Mouse (Mus musculus): ENCODE results near the gene Ctrc. TPM values are rescaled to one million over a fixed set of nuclear protein-coding genes. Genes with fewer than 3 reads are reported as not detected.

Ctrc gene
- total and polyA plus RNA-seq, 3 experiments, result not detected

DNA sequence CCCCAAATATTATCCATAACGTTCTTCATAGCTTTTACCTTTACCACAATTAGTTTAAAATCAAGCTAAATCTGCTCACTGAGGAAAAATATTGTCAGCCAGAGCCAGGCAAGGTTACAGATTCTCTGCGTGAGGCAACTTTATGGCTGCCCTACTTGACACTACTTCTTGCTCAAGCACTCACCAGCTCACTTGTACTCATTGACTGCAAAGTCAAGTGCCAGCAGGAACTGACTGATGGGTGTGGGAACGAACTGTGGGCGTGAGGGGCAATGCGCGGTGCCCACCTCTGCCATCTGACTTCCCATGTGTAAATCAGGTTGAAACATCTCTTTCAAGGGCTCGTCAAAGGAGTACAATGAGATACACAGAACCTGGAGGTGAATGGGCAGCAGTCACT, 58.7 kb downstream of the Ctrc start:
- TF ChIP-seq HCFC1 (IDR thresholded peaks at IDR 0.05; ENCODE audit: low read depth, low read length) (no peak), RCOR1 (conservative IDR thresholded peaks at IDR 0.05; ENCODE audit: low read depth, low read length) (no peak), MYC (IDR thresholded peaks at IDR 0.05; ENCODE audit: low read depth, low read length) (no peak), ZC3H11A (IDR thresholded peaks at IDR 0.05; ENCODE audit: low read depth, low read length) (no peak), PAX5 (IDR thresholded peaks at IDR 0.05; ENCODE audit: low read length) (no peak), USF2 (conservative IDR thresholded peaks at IDR 0.05; ENCODE audit: low read depth, low read length) (no peak), SMC3 (IDR thresholded peaks at IDR 0.05; ENCODE audit: low read depth, low read length) (no peak), ETS1 (conservative IDR thresholded peaks at IDR 0.05; ENCODE audit: low read depth, low read length) (no peak), EP300 (IDR thresholded peaks at IDR 0.05; ENCODE audit: low read length) (no peak), USF1 (IDR thresholded peaks at IDR 0.05; ENCODE audit: low read depth, low read length) (no peak)
- dilution Hi-C loops (cut with MboI; ENCODE audit: extremely low pct_ligation_motif_present, extremely low pct_unique_long_range_greater_than_20kb, low sequenced_read_pairs), result no loop called here
- Histone ChIP-seq H3K27me3 (replicated peaks) (no peaks in the 10 kb centered on the region), H3K79me2 (replicated peaks; ENCODE audit: control insufficient read depth, extremely low read depth, insufficient read depth, poor library complexity, severe bottlenecking) (no peaks in the 10 kb centered on the region), H3K4me3 (replicated peaks in 1 of 3; ENCODE audit: low read depth in 2 of 3, low read length in 2 of 3, poor library complexity in 1 of 3) (no peak overlapping the region), H3K9me3 (replicated peaks; ENCODE audit: low read length) (no peaks in the 10 kb centered on the region), H3K27ac (ENCODE audit: insufficient read depth, low read depth) (no peak overlapping the region), H3K4me2 (ENCODE audit: insufficient read depth, low read depth, poor library complexity, severe bottlenecking) (no peak overlapping the region), H3K36me3 (replicated peaks in 1 of 2; ENCODE audit: control insufficient read depth in 1 of 2, insufficient read depth in 1 of 2, low read length in 1 of 2) (peaks cover 28 to 49% of the 10 kb centered on the region in 2 experiments), H3K9ac (ENCODE audit: insufficient read depth, low read depth) (no peak overlapping the region), H3K4me1 (ENCODE audit: control insufficient read depth in 1 of 2, insufficient read depth in 2 of 2) (peaks cover 8 to 50% of the 10 kb centered on the region in 2 experiments)
- DNase-seq (ENCODE audit: extremely low read depth), result no peak
- in situ Hi-C loops (cut with MboI; ENCODE audit: low pct_ligation_motif_present, low pct_unique_long_range_greater_than_20kb, low sequenced_read_pairs), result no loop called here

DNA sequence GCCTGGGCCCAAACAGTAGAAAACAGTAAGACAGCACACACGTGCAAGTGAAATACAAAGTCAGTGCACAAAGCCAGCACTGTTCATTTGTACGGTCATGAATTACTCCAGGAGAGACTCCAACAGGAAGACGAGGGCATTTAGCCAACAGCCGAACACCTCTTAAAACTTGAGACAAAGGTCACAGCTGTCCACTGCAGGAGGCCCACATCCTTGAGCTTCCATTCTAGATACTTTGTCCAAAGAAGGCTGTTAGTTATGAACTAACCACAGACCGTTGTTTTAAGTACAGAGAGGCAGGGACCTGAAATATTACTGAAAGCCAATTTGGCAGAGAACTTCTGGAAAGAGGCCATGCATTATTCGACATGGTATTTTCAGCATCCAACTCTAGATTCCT, 59.1 kb downstream of the Ctrc start:
- TF ChIP-seq MXI1 (IDR thresholded peaks at IDR 0.05; ENCODE audit: low read depth, low read length), result no peak
- no peak for TF ChIP-seq RCOR1 (conservative IDR thresholded peaks at IDR 0.05; ENCODE audit: low read depth, low read length)
- TF ChIP-seq BHLHE40 (IDR thresholded peaks at IDR 0.05; ENCODE audit: low read depth, low read length), result no peak
- no peak for TF ChIP-seq GABPA (IDR thresholded peaks at IDR 0.05; ENCODE audit: insufficient replicate concordance, low read depth, low read length)
- no peak for TF ChIP-seq POLR2AphosphoS2 (IDR thresholded peaks at IDR 0.05; ENCODE audit: low read depth, low read length)
- TF ChIP-seq TCF12 (IDR thresholded peaks at IDR 0.05; ENCODE audit: low read depth, low read length), result no peak
- TF ChIP-seq MYC (IDR thresholded peaks at IDR 0.05; ENCODE audit: low read depth, low read length), result no peak
- TF ChIP-seq CHD1 (IDR thresholded peaks at IDR 0.05; ENCODE audit: low read depth, low read length), result no peak
- no peak for TF ChIP-seq CTCF (conservative IDR thresholded peaks at IDR 0.05 in 1 of 2, IDR thresholded peaks at IDR 0.05 in 1 of 2; ENCODE audit: low read depth in 2 of 2, low read length in 2 of 2)
- no peak for TF ChIP-seq CHD2 (IDR thresholded peaks at IDR 0.05; ENCODE audit: low read length)
- no peak for TF ChIP-seq MAFK (IDR thresholded peaks at IDR 0.05; ENCODE audit: insufficient replicate concordance, low read length)
- peaks cover 29 to 51% of the 10 kb centered on the region in 2 experiments for H3K36me3 ChIP-seq (replicated peaks in 1 of 2; ENCODE audit: control insufficient read depth in 1 of 2, insufficient read depth in 1 of 2, low read length in 1 of 2)
- dilution Hi-C loops (cut with MboI; ENCODE audit: extremely low pct_ligation_motif_present, extremely low pct_unique_long_range_greater_than_20kb, low sequenced_read_pairs), result no loop called here

More for the DNA sequence above, 59.1 kb downstream of the Ctrc start:
- H3K27ac ChIP-seq (ENCODE audit: insufficient read depth, low read depth), result no peak overlapping the region
- peaks cover 8 to 48% of the 10 kb centered on the region in 2 experiments for H3K4me1 ChIP-seq (ENCODE audit: control insufficient read depth in 1 of 2, insufficient read depth in 2 of 2)
- H3K9me3 ChIP-seq (replicated peaks; ENCODE audit: low read length), result no peaks in the 10 kb centered on the region
- no peaks in the 10 kb centered on the region for H3K79me2 ChIP-seq (replicated peaks; ENCODE audit: control insufficient read depth, extremely low read depth, insufficient read depth, poor library complexity, severe bottlenecking)
- no peaks in the 10 kb centered on the region for H3K27me3 ChIP-seq (replicated peaks)
- H3K4me2 ChIP-seq (ENCODE audit: insufficient read depth, low read depth, poor library complexity, severe bottlenecking), result no peak overlapping the region
- no peak for DNase-seq (ENCODE audit: extremely low read depth)
- no peak overlapping the region for H3K9ac ChIP-seq (ENCODE audit: insufficient read depth, low read depth)
- in situ Hi-C loops (cut with MboI; ENCODE audit: low pct_ligation_motif_present, low pct_unique_long_range_greater_than_20kb, low sequenced_read_pairs), result no loop called here
- no peak overlapping the region for H3K4me3 ChIP-seq (replicated peaks in 1 of 3; ENCODE audit: low read depth in 2 of 3, low read length in 2 of 3, poor library complexity in 1 of 3)
